Mouse (Mus musculus): ENCODE measurements around the gene Tpgs1. TPM values are rescaled to one million over a fixed set of nuclear protein-coding genes. Genes with fewer than 3 reads are reported as not detected.

Gene Tpgs1
- polyA plus RNA-seq, 1 experiment = 12.2 TPM

DNA sequence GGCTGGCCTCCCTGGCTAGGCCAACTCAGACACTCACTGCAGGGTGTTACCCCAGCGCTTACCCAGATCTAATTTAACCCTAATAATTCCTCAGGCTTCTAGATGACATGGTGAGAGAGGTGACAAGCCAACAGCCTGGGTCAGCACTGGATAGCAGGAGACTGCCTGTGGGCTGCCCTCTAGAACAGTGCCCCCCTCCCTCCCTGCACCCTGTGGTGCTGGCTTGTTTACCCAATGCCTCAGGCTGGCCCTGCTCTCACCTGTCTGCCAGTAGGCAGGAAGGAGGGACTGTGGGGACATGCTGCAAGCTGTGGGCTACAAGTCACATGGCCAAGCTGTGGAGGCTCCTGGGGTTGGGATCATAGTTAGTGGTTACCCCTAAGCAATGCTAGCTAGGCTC is 38.0 kb downstream of the Tpgs1 start:
- 97% methylated on average over 1 of the region's 1 CpGs for WGBS
- Histone ChIP-seq H3K27ac (ENCODE audit: control insufficient read depth, insufficient read depth, low read depth, low read length, poor library complexity) (no peak overlapping the region; the same call in 1 of the 2 replicates), H3K4me3 (replicated peaks; ENCODE audit: control insufficient read depth, low read depth, low read length) (peak overlapping the region; percentile 63), H3K4me1 (ENCODE audit: control insufficient read depth, insufficient read depth, low read length) (peaks cover 2% of the 10 kb centered on the region; the same call in 1 of the 2 replicates)
- TF ChIP-seq POLR2A (IDR thresholded peaks at IDR 0.05; ENCODE audit: borderline replicate concordance, control insufficient read depth, low read depth, low read length) (no peak), CTCF (IDR thresholded peaks at IDR 0.05; ENCODE audit: control insufficient read depth, insufficient read depth, low read length) (no peak)

DNA sequence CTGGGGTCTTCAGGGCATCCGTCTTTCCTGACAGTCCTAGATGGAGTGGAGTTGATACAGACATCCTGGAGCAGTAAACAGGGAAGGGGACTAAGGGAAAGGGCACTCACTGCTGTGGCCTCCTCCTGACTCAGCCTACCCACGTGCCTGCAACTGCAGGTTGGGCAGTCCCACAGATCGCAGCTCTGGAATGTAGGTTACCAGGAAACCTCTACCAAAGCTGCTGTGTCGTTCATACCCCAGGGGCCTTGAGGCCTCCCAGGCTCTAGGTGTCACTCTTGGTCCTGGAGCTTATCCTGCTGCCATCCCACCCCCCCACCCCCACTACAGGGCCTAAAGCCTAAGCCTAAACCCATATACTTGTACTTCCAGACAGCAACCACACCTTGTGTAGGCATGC is 38.6 kb downstream of the Tpgs1 start:
- Histone ChIP-seq H3K27ac (ENCODE audit: control insufficient read depth, insufficient read depth, low read depth, low read length, poor library complexity) (no peak overlapping the region), H3K4me3 (replicated peaks; ENCODE audit: control insufficient read depth, low read depth, low read length) (no peak overlapping the region)
- WGBS = 77% methylated on average over 4 of the region's 4 CpGs

DNA sequence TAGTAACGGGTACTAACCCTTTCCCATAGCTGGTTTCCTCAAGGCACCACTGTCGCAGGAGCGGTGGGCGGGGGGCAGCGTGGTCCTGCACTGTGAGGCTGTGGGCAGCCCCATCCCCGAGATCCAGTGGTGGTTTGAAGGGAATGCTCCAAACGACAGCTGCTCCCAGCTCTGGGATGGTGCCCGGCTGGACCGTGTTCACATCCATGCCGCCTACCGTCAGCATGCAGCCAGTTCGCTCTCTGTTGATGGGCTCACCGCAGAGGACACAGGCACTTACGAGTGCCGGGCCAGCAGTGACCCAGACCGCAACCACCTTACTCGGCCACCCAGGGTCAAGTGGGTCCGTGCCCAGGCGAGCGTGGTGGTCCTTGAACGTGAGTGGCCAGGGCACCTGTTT is 39.5 kb downstream of the Tpgs1 start:
- no peak overlapping the region for H3K27ac ChIP-seq (ENCODE audit: control insufficient read depth, insufficient read depth, low read depth, low read length, poor library complexity)
- 94% methylated on average over 21 of the region's 21 CpGs for WGBS
- peaks cover 2% of the 10 kb centered on the region; the same call in 1 of the 2 replicates for H3K4me1 ChIP-seq (ENCODE audit: control insufficient read depth, insufficient read depth, low read length)
- TF ChIP-seq POLR2A (IDR thresholded peaks at IDR 0.05; ENCODE audit: borderline replicate concordance, control insufficient read depth, low read depth, low read length) = no peak
- TF ChIP-seq CTCF (IDR thresholded peaks at IDR 0.05; ENCODE audit: control insufficient read depth, insufficient read depth, low read length) = no peak
- H3K4me3 ChIP-seq (replicated peaks; ENCODE audit: control insufficient read depth, low read depth, low read length) = no peak overlapping the region

More for the DNA sequence above, 38.6 kb downstream of the Tpgs1 start:
- TF ChIP-seq CTCF (IDR thresholded peaks at IDR 0.05; ENCODE audit: control insufficient read depth, insufficient read depth, low read length) = no peak
- TF ChIP-seq POLR2A (IDR thresholded peaks at IDR 0.05; ENCODE audit: borderline replicate concordance, control insufficient read depth, low read depth, low read length) = no peak
- H3K4me1 ChIP-seq (ENCODE audit: control insufficient read depth, insufficient read depth, low read length) = peaks cover 2% of the 10 kb centered on the region; the same call in 1 of the 2 replicates

DNA sequence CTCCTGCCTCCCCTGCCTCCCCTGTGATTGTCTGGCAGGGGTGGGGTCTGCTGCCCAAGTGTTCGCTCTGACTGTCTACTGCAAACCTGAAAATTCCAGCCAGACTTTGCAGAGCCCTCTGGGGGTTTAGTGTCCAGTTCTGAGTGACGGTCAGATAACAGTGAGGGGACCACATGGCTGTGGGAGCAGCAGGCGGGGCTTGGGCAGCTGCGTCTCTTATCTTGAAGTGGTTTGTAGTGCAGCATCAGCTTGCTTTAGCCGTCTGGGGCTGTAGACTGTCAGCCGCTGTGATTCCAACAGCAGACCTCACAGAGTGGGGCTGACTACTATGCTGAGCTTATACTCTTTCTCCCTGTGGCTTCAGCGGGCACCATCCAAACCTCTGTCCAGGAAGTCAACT is 40.1 kb downstream of the Tpgs1 start:
- Histone ChIP-seq H3K27ac (ENCODE audit: control insufficient read depth, insufficient read depth, low read depth, low read length, poor library complexity) (no peak overlapping the region), H3K4me1 (ENCODE audit: control insufficient read depth, insufficient read depth, low read length) (peaks cover 2% of the 10 kb centered on the region; the same call in 1 of the 2 replicates), H3K4me3 (replicated peaks; ENCODE audit: control insufficient read depth, low read depth, low read length) (no peak overlapping the region)
- 68% methylated on average over 7 of the region's 7 CpGs for WGBS
- TF ChIP-seq POLR2A (IDR thresholded peaks at IDR 0.05; ENCODE audit: borderline replicate concordance, control insufficient read depth, low read depth, low read length) = no peak
- no peak for TF ChIP-seq CTCF (IDR thresholded peaks at IDR 0.05; ENCODE audit: control insufficient read depth, insufficient read depth, low read length)

DNA sequence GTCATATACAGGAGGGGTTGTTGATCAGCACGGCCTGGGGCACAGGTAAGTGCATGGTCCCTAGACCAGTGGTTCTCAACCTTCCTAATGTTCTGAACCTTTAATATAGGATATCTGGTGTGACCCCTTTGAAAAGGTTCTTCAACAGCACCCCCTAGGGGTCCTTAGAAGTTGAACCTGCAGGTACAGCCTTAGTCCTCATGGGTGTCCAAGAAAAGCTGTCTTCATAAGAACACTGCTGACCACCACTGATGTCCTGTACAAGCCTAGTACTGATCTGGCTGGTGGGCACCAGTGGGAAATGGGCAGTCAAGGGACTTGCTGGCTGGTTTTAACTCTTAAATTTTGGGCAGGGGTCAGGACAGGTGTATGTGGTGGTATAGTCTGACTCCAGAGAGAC is 42.9 kb downstream of the Tpgs1 start:
- Histone ChIP-seq H3K4me3 (replicated peaks; ENCODE audit: control insufficient read depth, low read depth, low read length) (no peak overlapping the region), H3K27ac (ENCODE audit: control insufficient read depth, insufficient read depth, low read depth, low read length, poor library complexity) (no peak overlapping the region), H3K4me1 (ENCODE audit: control insufficient read depth, insufficient read depth, low read length) (no peaks in the 10 kb centered on the region; the same call in 1 of the 2 replicates)
- WGBS = 97% methylated on average over 1 of the region's 1 CpGs
- no peak for TF ChIP-seq POLR2A (IDR thresholded peaks at IDR 0.05; ENCODE audit: borderline replicate concordance, control insufficient read depth, low read depth, low read length)
- no peak for TF ChIP-seq CTCF (IDR thresholded peaks at IDR 0.05; ENCODE audit: control insufficient read depth, insufficient read depth, low read length)

DNA sequence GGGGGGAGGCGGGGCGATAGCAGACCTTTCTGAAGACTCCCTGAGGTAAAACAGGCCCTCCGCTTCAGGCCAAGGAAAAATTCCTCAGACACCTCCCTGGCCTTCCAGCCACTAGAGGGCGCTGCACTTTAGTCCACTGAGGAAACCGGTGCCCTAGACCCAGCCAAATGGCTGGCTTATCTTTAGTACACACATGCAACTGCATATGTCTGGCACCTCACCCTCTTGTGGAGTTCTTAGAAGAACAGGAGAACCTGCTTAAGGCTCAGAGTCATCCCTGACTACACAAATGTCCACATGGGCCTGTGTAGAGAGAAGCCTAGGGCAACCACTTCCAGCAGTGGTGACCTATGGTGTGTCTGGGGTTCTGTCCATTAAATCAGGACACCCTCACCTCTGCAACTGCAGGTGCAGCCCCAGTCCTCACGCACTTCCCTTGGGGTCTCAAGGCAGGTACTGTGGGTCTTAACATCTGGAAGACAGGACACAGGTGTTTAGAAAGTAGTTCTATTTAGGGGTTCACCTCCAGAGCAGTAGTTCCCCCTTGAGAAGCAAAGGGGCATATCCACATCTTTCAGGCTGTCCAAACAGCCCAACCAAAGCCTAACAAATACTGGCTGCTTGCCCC is 43.4 kb downstream of the Tpgs1 start:
- Histone ChIP-seq H3K4me1 (ENCODE audit: control insufficient read depth, insufficient read depth, low read length) (no peaks in the 10 kb centered on the region), H3K27ac (ENCODE audit: control insufficient read depth, insufficient read depth, low read depth, low read length, poor library complexity) (peak overlapping the region; percentile 53), H3K4me3 (replicated peaks; ENCODE audit: control insufficient read depth, low read depth, low read length) (no peak overlapping the region)
- TF ChIP-seq POLR2A (IDR thresholded peaks at IDR 0.05; ENCODE audit: borderline replicate concordance, control insufficient read depth, low read depth, low read length) = no peak
- peak; percentile 91 for TF ChIP-seq CTCF (IDR thresholded peaks at IDR 0.05; ENCODE audit: control insufficient read depth, insufficient read depth, low read length)
- WGBS = 16% methylated on average over 4 of the region's 6 CpGs

DNA sequence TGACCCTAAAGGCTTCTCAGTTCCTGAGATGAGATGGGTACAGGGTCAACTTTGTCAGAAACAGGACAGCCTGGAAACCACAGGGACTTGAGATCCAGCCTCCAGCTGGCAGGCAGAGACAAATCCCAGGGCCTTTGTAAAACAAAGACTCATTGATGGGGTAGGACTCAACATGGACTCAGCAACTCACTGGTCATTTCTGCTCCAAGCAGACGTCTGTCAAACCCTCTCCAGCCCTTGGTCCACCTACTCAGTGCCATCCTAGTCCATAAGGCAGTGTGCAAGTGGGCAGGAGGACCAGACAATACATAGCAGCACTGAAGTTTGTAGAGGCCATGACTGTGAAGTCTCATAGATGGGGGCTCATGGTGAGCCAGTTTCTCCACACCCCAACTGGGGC is 44.0 kb downstream of the Tpgs1 start:
- TF ChIP-seq CTCF (IDR thresholded peaks at IDR 0.05; ENCODE audit: control insufficient read depth, insufficient read depth, low read length) = no peak
- TF ChIP-seq POLR2A (IDR thresholded peaks at IDR 0.05; ENCODE audit: borderline replicate concordance, control insufficient read depth, low read depth, low read length) = no peak
- no peaks in the 10 kb centered on the region for H3K4me1 ChIP-seq (ENCODE audit: control insufficient read depth, insufficient read depth, low read length)
- no peak overlapping the region for H3K4me3 ChIP-seq (replicated peaks; ENCODE audit: control insufficient read depth, low read depth, low read length)
- H3K27ac ChIP-seq (ENCODE audit: control insufficient read depth, insufficient read depth, low read depth, low read length, poor library complexity) = no peak overlapping the region
- 39% methylated on average over 1 of the region's 1 CpGs for WGBS

DNA sequence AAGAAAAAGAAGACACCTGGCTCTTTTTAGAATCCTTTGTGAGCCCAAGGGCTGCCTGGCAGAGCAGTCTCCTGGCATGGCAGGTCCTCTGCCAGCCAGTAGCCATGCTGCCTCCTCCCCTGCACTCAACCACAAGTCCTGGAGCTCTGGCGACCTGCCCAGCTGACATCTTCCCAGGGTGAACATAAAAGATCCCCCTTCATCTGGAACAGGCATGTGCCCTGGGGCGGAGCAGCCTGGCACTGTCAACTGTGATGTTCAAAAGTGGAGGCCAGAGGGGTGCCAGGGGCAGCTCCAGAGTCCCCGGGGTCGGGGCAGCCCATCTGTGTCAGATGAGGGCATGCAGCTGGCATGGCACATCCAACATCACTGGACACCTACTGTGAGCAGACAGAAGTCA is 45.8 kb downstream of the Tpgs1 start:
- TF ChIP-seq CTCF (IDR thresholded peaks at IDR 0.05; ENCODE audit: control insufficient read depth, insufficient read depth, low read length) (no peak), POLR2A (IDR thresholded peaks at IDR 0.05; ENCODE audit: borderline replicate concordance, control insufficient read depth, low read depth, low read length) (no peak)
- Histone ChIP-seq H3K4me1 (ENCODE audit: control insufficient read depth, insufficient read depth, low read length) (no peaks in the 10 kb centered on the region), H3K27ac (ENCODE audit: control insufficient read depth, insufficient read depth, low read depth, low read length, poor library complexity) (no peak overlapping the region), H3K4me3 (replicated peaks; ENCODE audit: control insufficient read depth, low read depth, low read length) (no peak overlapping the region)
- WGBS = 60% methylated on average over 4 of the region's 4 CpGs
